Mouse (Mus musculus): ENCODE measurements around the gene Ptn. TPM values are rescaled to one million over a fixed set of nuclear protein-coding genes. Genes with fewer than 3 reads are reported as not detected.
A peak's percentile ranks its signal among the peaks of the same experiment; 100 is the strongest.

Gene Ptn
- polyA plus RNA-seq, 1 experiment, result 493 TPM

- Histone ChIP-seq H3K4me1 (ENCODE audit: control insufficient read depth, insufficient read depth, low read length) (no peaks in the 10 kb centered on the region; the same call in 1 of the 2 replicates), H3K4me3 (ENCODE audit: insufficient read depth, low read length) (no peak overlapping the region), H3K27ac (ENCODE audit: insufficient read depth, low read length) (0 out of 2 replicates have a peak overlapping the region, but pooled peaks have one; percentile 69)
- TF ChIP-seq CTCF (IDR thresholded peaks at IDR 0.05; ENCODE audit: extremely low read depth, insufficient read depth, low read length) (no peak), POLR2A (IDR thresholded peaks at IDR 0.05; ENCODE audit: extremely low read depth, insufficient read depth, low read length) (no peak)
Measured at GRCm38 (mm10) chr6:36818281-36819018, 8.4 kb upstream of the Ptn start.

DNA sequence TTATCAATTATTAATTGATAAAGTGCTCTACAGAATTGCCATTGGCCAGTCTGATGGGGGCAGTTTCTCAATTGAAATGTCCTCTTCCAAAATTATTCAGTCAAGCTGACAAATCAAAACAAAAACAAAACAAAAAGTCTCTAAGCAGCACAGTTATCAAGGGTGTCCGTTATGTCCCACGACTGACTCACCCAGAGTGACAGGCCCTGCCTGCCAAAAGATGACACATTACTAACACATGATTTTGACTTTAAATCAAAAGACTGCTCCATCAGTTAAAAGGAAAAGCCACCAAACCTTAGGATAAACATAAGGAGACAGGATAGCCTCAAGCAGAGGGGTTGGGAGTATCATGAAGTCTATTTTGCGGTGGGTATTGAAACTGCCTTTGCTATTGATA lies 6.6 kb upstream of the Ptn start:
- Histone ChIP-seq H3K4me3 (ENCODE audit: insufficient read depth, low read length) (no peak overlapping the region), H3K4me1 (ENCODE audit: control insufficient read depth, insufficient read depth, low read length) (no peaks in the 10 kb centered on the region; the same call in 1 of the 2 replicates), H3K27ac (ENCODE audit: insufficient read depth, low read length) (no peak overlapping the region)
- TF ChIP-seq CTCF (IDR thresholded peaks at IDR 0.05; ENCODE audit: extremely low read depth, insufficient read depth, low read length) (no peak), POLR2A (IDR thresholded peaks at IDR 0.05; ENCODE audit: extremely low read depth, insufficient read depth, low read length) (no peak)

DNA sequence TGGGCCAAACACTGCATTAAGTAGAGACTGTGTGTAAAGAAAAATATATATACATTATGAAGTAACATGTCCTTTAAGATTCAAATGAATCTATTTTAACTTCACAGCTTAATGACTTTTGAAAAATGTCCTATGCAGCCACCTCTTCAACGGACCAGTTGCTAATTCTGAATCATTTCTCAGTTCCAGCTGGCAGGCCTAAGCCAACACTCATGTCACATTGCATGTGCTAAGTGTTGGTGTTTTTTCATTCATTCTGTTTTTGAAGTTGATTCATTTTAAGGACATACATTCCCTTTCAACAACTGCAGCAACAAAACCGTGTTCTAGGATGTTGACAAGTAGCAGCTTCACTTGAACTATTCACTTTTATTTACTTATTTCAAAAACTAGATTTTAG lies 6.0 kb upstream of the Ptn start:
- no peaks in the 10 kb centered on the region; the same call in 1 of the 2 replicates for H3K4me1 ChIP-seq (ENCODE audit: control insufficient read depth, insufficient read depth, low read length)
- no peak overlapping the region for H3K27ac ChIP-seq (ENCODE audit: insufficient read depth, low read length)
- no peak for TF ChIP-seq CTCF (IDR thresholded peaks at IDR 0.05; ENCODE audit: extremely low read depth, insufficient read depth, low read length)
- TF ChIP-seq POLR2A (IDR thresholded peaks at IDR 0.05; ENCODE audit: extremely low read depth, insufficient read depth, low read length), result no peak
- no peak overlapping the region for H3K4me3 ChIP-seq (ENCODE audit: insufficient read depth, low read length)

DNA sequence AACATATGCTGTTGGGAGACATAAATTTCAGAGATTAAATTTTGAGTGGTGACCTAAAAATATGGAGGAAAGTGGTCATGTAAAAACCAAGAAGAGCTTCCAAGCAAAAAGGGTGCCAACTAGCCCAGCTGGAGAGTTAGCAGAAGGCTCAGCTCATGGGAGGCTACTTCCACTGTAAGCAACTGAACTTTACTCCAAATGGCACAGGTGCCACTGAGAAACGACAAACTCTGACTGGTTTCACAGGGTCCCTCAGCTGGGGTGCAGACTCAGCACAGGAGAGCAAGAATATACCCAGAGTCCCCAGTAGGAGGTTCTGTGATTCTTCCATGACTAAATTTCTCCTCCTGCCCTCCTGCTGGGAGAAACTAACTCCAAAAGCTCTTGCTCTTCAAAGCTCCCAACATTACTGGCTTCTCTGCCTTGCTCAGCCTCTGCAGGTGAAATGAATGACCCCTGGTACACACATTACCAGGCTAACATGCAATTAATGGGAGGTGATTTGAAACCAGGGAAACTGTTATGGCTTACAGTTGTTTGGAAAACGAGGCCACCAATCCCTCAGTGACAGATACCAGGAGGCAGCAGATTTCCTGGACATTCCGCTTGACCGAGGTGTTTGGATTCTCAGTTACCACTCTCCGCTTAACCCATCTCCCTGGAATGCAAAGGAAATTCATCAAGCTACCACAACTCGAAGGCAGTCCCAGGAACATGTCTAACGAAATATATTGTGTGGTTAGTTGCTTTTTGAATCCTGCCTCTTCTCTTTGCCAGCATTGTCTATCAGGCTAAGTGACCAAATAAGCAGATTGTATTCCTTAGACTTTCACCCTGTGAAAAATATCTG lies 2.9 kb upstream of the Ptn start:
- Histone ChIP-seq H3K4me1 (ENCODE audit: control insufficient read depth, insufficient read depth, low read length) (peaks cover 1% of the 10 kb centered on the region; the same call in 1 of the 2 replicates), H3K27ac (ENCODE audit: insufficient read depth, low read length) (no peak overlapping the region), H3K4me3 (ENCODE audit: insufficient read depth, low read length) (no peak overlapping the region)
- TF ChIP-seq CTCF (IDR thresholded peaks at IDR 0.05; ENCODE audit: extremely low read depth, insufficient read depth, low read length) (0 out of 2 replicates have a peak, but pooled peaks have one; percentile 14), POLR2A (IDR thresholded peaks at IDR 0.05; ENCODE audit: extremely low read depth, insufficient read depth, low read length) (no peak)

- Histone ChIP-seq H3K4me3 (ENCODE audit: insufficient read depth, low read length) (peak overlapping the region; percentile 65; the same call in 1 of the 2 replicates), H3K27ac (ENCODE audit: insufficient read depth, low read length) (peak overlapping the region; percentile 67), H3K4me1 (ENCODE audit: control insufficient read depth, insufficient read depth, low read length) (peaks cover 2% of the 10 kb centered on the region; the same call in 1 of the 2 replicates)
- no peak for TF ChIP-seq POLR2A (IDR thresholded peaks at IDR 0.05; ENCODE audit: extremely low read depth, insufficient read depth, low read length)
- no peak for TF ChIP-seq CTCF (IDR thresholded peaks at IDR 0.05; ENCODE audit: extremely low read depth, insufficient read depth, low read length)
Measured at GRCm38 (mm10) chr6:36810448-36810847, 428 bp upstream of the Ptn start.

DNA sequence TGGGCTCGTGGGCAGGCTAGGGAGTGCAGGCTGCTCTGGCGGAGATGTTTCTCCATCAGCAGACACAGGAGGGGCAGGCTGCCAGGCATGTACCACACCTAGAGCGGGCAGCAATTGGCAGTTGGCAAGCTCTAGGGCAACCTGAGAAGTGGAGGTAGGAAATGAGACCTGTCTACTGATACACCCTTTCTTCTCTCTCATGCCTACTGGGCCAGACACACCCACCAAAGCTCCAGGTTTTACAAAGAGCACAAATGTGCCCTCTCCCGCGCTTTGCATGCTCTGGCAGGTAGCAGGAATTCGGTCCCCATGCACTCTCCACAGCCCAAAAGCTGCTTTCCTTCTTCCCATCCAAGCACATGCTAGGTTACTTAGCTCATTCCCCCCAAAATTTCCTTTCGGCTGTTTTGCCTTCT lies 701 bp downstream of the Ptn start:
- Histone ChIP-seq H3K4me3 (ENCODE audit: insufficient read depth, low read length) (peak overlapping the region; percentile 65), H3K27ac (ENCODE audit: insufficient read depth, low read length) (peak overlapping the region; percentile 67), H3K4me1 (ENCODE audit: control insufficient read depth, insufficient read depth, low read length) (peaks cover 2% of the 10 kb centered on the region; the same call in 1 of the 2 replicates)
- TF ChIP-seq CTCF (IDR thresholded peaks at IDR 0.05; ENCODE audit: extremely low read depth, insufficient read depth, low read length) (no peak), POLR2A (IDR thresholded peaks at IDR 0.05; ENCODE audit: extremely low read depth, insufficient read depth, low read length) (no peak)

DNA sequence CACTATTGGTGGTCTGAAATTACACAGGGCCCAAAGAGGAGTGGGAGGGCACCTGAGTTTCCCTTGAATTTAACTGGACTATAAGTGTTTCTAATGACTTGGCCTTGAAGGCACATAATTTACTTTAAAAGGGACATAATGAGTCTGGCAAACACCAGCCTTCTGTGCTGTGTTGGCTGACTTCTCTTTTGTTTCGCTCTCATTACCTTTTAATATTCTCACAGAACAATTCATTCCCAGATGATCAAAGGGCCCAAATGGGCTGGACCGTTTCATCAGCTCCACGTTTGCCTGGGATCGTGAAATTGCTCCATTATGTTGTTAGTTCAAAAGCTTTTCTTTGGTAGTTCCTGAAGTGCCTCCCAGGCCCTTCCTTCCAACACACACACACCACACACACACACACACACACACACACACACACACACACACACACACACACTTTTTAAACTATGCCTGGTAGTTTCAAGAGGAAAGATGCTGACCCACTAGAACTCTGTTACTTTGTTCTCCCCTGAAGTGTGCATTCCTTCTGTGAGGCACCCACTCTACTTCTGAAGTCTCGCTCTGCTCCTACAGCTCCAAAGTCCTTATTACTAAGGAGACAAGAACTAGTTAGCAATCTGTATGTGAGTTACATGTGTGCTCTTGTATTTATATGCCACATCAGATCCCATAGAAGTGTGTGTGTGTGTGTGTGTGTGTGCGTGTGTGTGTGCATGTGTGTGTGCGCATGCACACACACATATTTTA lies 1.5 kb downstream of the Ptn start:
- H3K4me3 ChIP-seq (ENCODE audit: insufficient read depth, low read length), result peak overlapping the region; percentile 65
- no peak for TF ChIP-seq CTCF (IDR thresholded peaks at IDR 0.05; ENCODE audit: extremely low read depth, insufficient read depth, low read length)
- TF ChIP-seq POLR2A (IDR thresholded peaks at IDR 0.05; ENCODE audit: extremely low read depth, insufficient read depth, low read length), result no peak
- H3K4me1 ChIP-seq (ENCODE audit: control insufficient read depth, insufficient read depth, low read length), result peaks cover 2% of the 10 kb centered on the region; the same call in 1 of the 2 replicates
- peak overlapping the region; percentile 67; the same call in 1 of the 2 replicates for H3K27ac ChIP-seq (ENCODE audit: insufficient read depth, low read length)

DNA sequence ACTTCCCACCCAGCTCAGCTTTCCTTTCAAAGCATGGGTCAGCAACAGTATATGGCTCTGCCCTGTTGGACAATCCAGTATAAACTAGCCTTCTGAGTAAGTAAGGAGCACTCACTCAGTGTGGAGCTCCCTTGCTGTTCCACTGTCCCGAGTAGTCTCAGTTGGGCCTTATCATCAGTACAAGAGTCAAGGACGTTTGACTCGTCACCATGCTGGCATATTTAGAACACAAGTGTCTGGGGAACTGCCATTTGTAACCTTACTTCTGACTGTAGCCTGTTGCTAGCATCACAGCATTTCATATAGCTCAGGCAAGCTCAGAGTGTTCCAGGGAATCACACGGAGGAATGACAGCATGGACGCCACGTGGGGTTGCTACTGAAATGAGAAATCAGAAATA lies 3.1 kb downstream of the Ptn start:
- no peak overlapping the region for H3K27ac ChIP-seq (ENCODE audit: insufficient read depth, low read length)
- H3K4me3 ChIP-seq (ENCODE audit: insufficient read depth, low read length), result no peak overlapping the region
- no peak for TF ChIP-seq CTCF (IDR thresholded peaks at IDR 0.05; ENCODE audit: extremely low read depth, insufficient read depth, low read length)
- TF ChIP-seq POLR2A (IDR thresholded peaks at IDR 0.05; ENCODE audit: extremely low read depth, insufficient read depth, low read length), result no peak
- peaks cover 5% of the 10 kb centered on the region for H3K4me1 ChIP-seq (ENCODE audit: control insufficient read depth, insufficient read depth, low read length)

Measured in cortical plate, adult 2 months (tissue).